48 mouse cellular contexts compared by ENCODE assay signal in genomic region chr11:53699351-53699750, GRCm38 (mm10). TPM values are rescaled to one million over a fixed set of nuclear protein-coding genes. Genes with fewer than 3 reads are reported as not detected.
"Had no signal": no experiment of that assay in that cellular context is flagged by ENCODE, and none has a peak within 500 bp of the region (broad histone marks: within the 10 kb centered on the region; RNA-seq: fewer than 3 reads in every experiment).

No protein-coding gene starts in this region.

- H3K9ac ChIP-seq: heart, embryonic 12.5 days; heart, embryonic 13.5 days; heart, embryonic 15.5 days; hindbrain, embryonic 12.5 days; hindbrain, embryonic 13.5 days; hindbrain, embryonic 14.5 days; hindbrain, embryonic 15.5 days; intestine, embryonic 15.5 days; kidney, embryonic 15.5 days had no signal

- H3K27me3 ChIP-seq: heart, embryonic 12.5 days; heart, embryonic 13.5 days; heart, embryonic 15.5 days; hindbrain, embryonic 12.5 days; hindbrain, embryonic 13.5 days; hindbrain, embryonic 15.5 days; intestine, embryonic 15.5 days; kidney, embryonic 15.5 days had no signal

- H3K27ac ChIP-seq: heart, embryonic 10.5 days; heart, embryonic 13.5 days; heart, embryonic 15.5 days; hindbrain, embryonic 10.5 days; hindbrain, embryonic 12.5 days; hindbrain, embryonic 13.5 days; hindbrain, embryonic 14.5 days; hindbrain, embryonic 15.5 days; hindbrain, postnatal 0 days; intestine, embryonic 15.5 days; kidney, embryonic 15.5 days; kidney, postnatal 0 days; layer of hippocampus, adult 2 months had no signal

- DNase-seq: heart, postnatal 10 days; heart, postnatal 14 days; heart, postnatal 36 days; heart, postnatal 4 days; kidney, adult 11 months; kidney, adult 18-20 months; kidney, adult 2 months; kidney, adult 8-10 months; kidney, adult 9 months; kidney, postnatal 10 days; kidney, postnatal 14 days; kidney, postnatal 25 days; kidney, postnatal 36 days; kidney, postnatal 4 days; layer of hippocampus, adult 9-11 months; layer of hippocampus, postnatal 36 days had no signal

- H3K4me2 ChIP-seq: heart, embryonic 11.5 days; heart, embryonic 12.5 days; heart, embryonic 13.5 days; heart, embryonic 15.5 days; hindbrain, embryonic 12.5 days; hindbrain, embryonic 13.5 days; hindbrain, embryonic 14.5 days; hindbrain, embryonic 15.5 days; intestine, embryonic 15.5 days; kidney, embryonic 15.5 days had no signal

- H3K4me3 ChIP-seq: heart, embryonic 10.5 days; heart, embryonic 12.5 days; heart, embryonic 13.5 days; heart, embryonic 15.5 days; hindbrain, embryonic 10.5 days; hindbrain, embryonic 12.5 days; hindbrain, embryonic 13.5 days; hindbrain, embryonic 15.5 days; intestine, embryonic 15.5 days; kidney, embryonic 15.5 days; layer of hippocampus, adult 2 months had no signal

- H3K9me3 ChIP-seq: heart, embryonic 10.5 days; heart, embryonic 12.5 days; heart, embryonic 13.5 days; heart, embryonic 15.5 days; hindbrain, embryonic 10.5 days; hindbrain, embryonic 12.5 days; hindbrain, embryonic 13.5 days; hindbrain, embryonic 15.5 days; intestine, embryonic 15.5 days; kidney, embryonic 15.5 days had no signal

- ATAC-seq: hindbrain, embryonic 16.5 days; hindbrain, postnatal 0 days; inflammation-experienced regulatory T-cells, adult 6 months; intestine, embryonic 15.5 days; intestine, embryonic 16.5 days; intestine, postnatal 0 days had no signal

- H3K4me1 ChIP-seq: heart, embryonic 10.5 days; heart, embryonic 12.5 days; heart, embryonic 13.5 days; heart, embryonic 15.5 days; hindbrain, embryonic 10.5 days; hindbrain, embryonic 12.5 days; hindbrain, embryonic 13.5 days; hindbrain, embryonic 15.5 days; intestine, embryonic 15.5 days; kidney, embryonic 15.5 days had no signal

RNA-seq across cellular contexts. Expression of gene Il5, which starts 21.2 kb away (rescaled TPM):
- total RNA-seq: heart, postnatal 10 days; heart, postnatal 14 days; heart, postnatal 25 days; heart, postnatal 36 days; heart, postnatal 4 days; hematopoietic stem cell, adult 5-6 weeks; hindbrain, postnatal 0 days; layer of hippocampus, adult 18-20 months; layer of hippocampus, adult 2 months; layer of hippocampus, adult 8-10 months; layer of hippocampus, postnatal 10 days; layer of hippocampus, postnatal 14 days; layer of hippocampus, postnatal 25 days; layer of hippocampus, postnatal 36 days had no signal
- polyA plus RNA-seq: heart, embryonic 10.5 days; heart, embryonic 11.5 days; heart, embryonic 12.5 days; heart, embryonic 13.5 days; heart, embryonic 14.5 days; heart, embryonic 15.5 days; heart, embryonic 16.5 days; hindbrain, embryonic 10.5 days; hindbrain, embryonic 11.5 days; hindbrain, embryonic 12.5 days; hindbrain, embryonic 13.5 days; hindbrain, embryonic 14.5 days; hindbrain, embryonic 15.5 days; hindbrain, embryonic 16.5 days; hindbrain, postnatal 0 days; inflammation-experienced regulatory T-cells, adult 6 months; intestine, embryonic 14.5 days; intestine, embryonic 15.5 days; intestine, embryonic 16.5 days; intestine, postnatal 0 days; kidney, embryonic 14.5 days; kidney, embryonic 15.5 days; kidney, embryonic 16.5 days; kidney, postnatal 0 days had no signal
